Mouse (Mus musculus) forebrain, embryonic 11.5 days (tissue): ENCODE measurements at regions not wholly inside any gene's neighbourhood (a gene's known extent, or its start where the extent isn't known, plus 50 kb on each side); places are given as distances from the start of the nearest gene placed in this dataset.

ENCODE experiments used
- ATAC-seq: fragments of 200-750 bp; cut with Nextera tagmentation; replicated peaks from 2 replicates; pipeline ENCODE4 v1.8.0; 2017; ENCODE audit warnings: moderate TSS enrichment; ENCODE audit not compliant: low FRiP score
- DNase-seq: peaks from one replicate; pipeline ENCODE4 v3.0.0-alpha.2; 2017; ENCODE audit warnings: low spot score
- H3K27ac ChIP-seq: fragments of 300-500 bp; sonication (generic); 2 replicates; pipeline ENCODE4 v1.5.1; 2014; ENCODE audit warnings: low read depth, low read length
- H3K27me3 ChIP-seq: fragments of 300-500 bp; sonication (generic); 2 replicates; pipeline ENCODE4 v1.6.1; 2014; ENCODE audit warnings: mild to moderate bottlenecking, low read length, mixed read lengths; ENCODE audit not compliant: control insufficient read depth, insufficient read depth
- H3K36me3 ChIP-seq: fragments of 300-500 bp; sonication (generic); 2 replicates; pipeline ENCODE4 v1.6.1; 2014; ENCODE audit warnings: mild to moderate bottlenecking, low read length, moderate library complexity, mixed read lengths; ENCODE audit not compliant: control insufficient read depth, insufficient read depth
- H3K4me1 ChIP-seq: fragments of 300-500 bp; sonication (generic); replicated peaks from 2 replicates; pipeline ENCODE4 v1.6.1; 2014; ENCODE audit warnings: low read length, mixed read lengths; ENCODE audit not compliant: control insufficient read depth, insufficient read depth
- H3K4me2 ChIP-seq: fragments of 300-500 bp; sonication (generic); 2 replicates; pipeline ENCODE4 v1.6.1; 2014; ENCODE audit warnings: low read depth, mild to moderate bottlenecking, low read length, moderate library complexity, mixed read lengths; ENCODE audit not compliant: severe bottlenecking
- H3K4me3 ChIP-seq: fragments of 300-500 bp; sonication (generic); 2 replicates; pipeline ENCODE4 v1.5.1; 2014; ENCODE audit warnings: low read depth, low read length
- H3K9ac ChIP-seq: fragments of 300-500 bp; sonication (generic); 2 replicates; pipeline ENCODE4 v1.6.1; 2014; ENCODE audit warnings: low read length
- H3K9me3 ChIP-seq: fragments of 300-500 bp; sonication (generic); 2 replicates; pipeline ENCODE4 v1.6.1; 2016; ENCODE audit warnings: low read length, mixed read lengths; ENCODE audit not compliant: control insufficient read depth
- WGBS: fragments of 180-500 bp; shearing (Covaris S2); extraction: QIAGEN DNeasy Blood & Tissue Kit; methylation state at CpG from one replicate; pipeline ENCODE4 v1.1.7; 2014; 5-methylcytosine and 5-hydroxymethylcytosine counted together

- 18% methylated on average over 8 of the region's 8 CpGs for WGBS
- H3K4me3 ChIP-seq = no peak overlapping the region
- H3K9ac ChIP-seq = no peak overlapping the region
- H3K36me3 ChIP-seq = no peaks in the 10 kb centered on the region
- peaks cover 21% of the 10 kb centered on the region for H3K27me3 ChIP-seq
- peak; percentile 87 for ATAC-seq
- no peak overlapping the region for H3K4me2 ChIP-seq
- DNase-seq = peak; percentile 88
- no peak overlapping the region for H3K27ac ChIP-seq
- H3K9me3 ChIP-seq = no peaks in the 10 kb centered on the region
- no peaks in the 10 kb centered on the region for H3K4me1 ChIP-seq
These were observed 162.9 kb upstream of the Tmem28 start for GRCm38 (mm10) chrX:99657790-99658451.

- H3K27me3 ChIP-seq = peaks cover 21% of the 10 kb centered on the region
- H3K4me3 ChIP-seq = no peak overlapping the region
- H3K9me3 ChIP-seq = no peaks in the 10 kb centered on the region
- no peak for DNase-seq
- no peaks in the 10 kb centered on the region for H3K4me1 ChIP-seq
- H3K36me3 ChIP-seq = no peaks in the 10 kb centered on the region
- 57% methylated on average over 6 of the region's 6 CpGs for WGBS
- no peak overlapping the region for H3K9ac ChIP-seq
- ATAC-seq = 0 out of 2 replicates have a peak, but pooled peaks have one; percentile 36
- H3K4me2 ChIP-seq = no peak overlapping the region
- H3K27ac ChIP-seq = no peak overlapping the region
These were observed 163.8 kb upstream of the Tmem28 start for GRCm38 (mm10) chrX:99656988-99657387.

- DNase-seq (no peak), ATAC-seq (no peak)
- H3K9ac ChIP-seq = no peak overlapping the region
- no peak overlapping the region for H3K4me2 ChIP-seq
- no peak overlapping the region for H3K4me3 ChIP-seq
- no peaks in the 10 kb centered on the region for H3K36me3 ChIP-seq
- peaks cover 12% of the 10 kb centered on the region for H3K27me3 ChIP-seq
- no peak overlapping the region for H3K27ac ChIP-seq
- H3K9me3 ChIP-seq = no peaks in the 10 kb centered on the region
- 74% methylated on average over 2 of the region's 2 CpGs for WGBS
- H3K4me1 ChIP-seq = no peaks in the 10 kb centered on the region
These were observed 161.2 kb upstream of the Pja1 start for GRCm38 (mm10) chrX:99632211-99632775.

GRCm38 (mm10) chrX:99624515-99625179 lies 153.6 kb upstream of the Pja1 start:
- H3K9me3 ChIP-seq = no peaks in the 10 kb centered on the region
- H3K36me3 ChIP-seq = no peaks in the 10 kb centered on the region
- ATAC-seq = no peak
- H3K27me3 ChIP-seq = peaks cover 6% of the 10 kb centered on the region; the same call in 1 of the 2 replicates
- no peak overlapping the region for H3K4me3 ChIP-seq
- H3K9ac ChIP-seq = no peak overlapping the region
- DNase-seq = no peak
- no peak overlapping the region for H3K4me2 ChIP-seq
- no peaks in the 10 kb centered on the region for H3K4me1 ChIP-seq
- no peak overlapping the region for H3K27ac ChIP-seq
- WGBS = 84% methylated on average over 5 of the region's 5 CpGs

- Histone ChIP-seq H3K4me2 (no peak overlapping the region), H3K36me3 (no peaks in the 10 kb centered on the region), H3K4me1 (no peaks in the 10 kb centered on the region), H3K4me3 (no peak overlapping the region), H3K9me3 (no peaks in the 10 kb centered on the region), H3K27ac (no peak overlapping the region), H3K27me3 (peaks cover 7% of the 10 kb centered on the region), H3K9ac (no peak overlapping the region)
- ATAC-seq = no peak
- DNase-seq = no peak
- WGBS = 65% methylated on average over 9 of the region's 9 CpGs
These were observed 141.2 kb upstream of the Pja1 start for GRCm38 (mm10) chrX:99612130-99612759.

GRCm38 (mm10) chrX:99610096-99610495 lies 139.0 kb upstream of the Pja1 start:
- Histone ChIP-seq H3K27me3 (peaks cover 15% of the 10 kb centered on the region), H3K4me1 (no peaks in the 10 kb centered on the region), H3K36me3 (no peaks in the 10 kb centered on the region), H3K27ac (no peak overlapping the region), H3K9ac (no peak overlapping the region), H3K4me3 (no peak overlapping the region), H3K9me3 (no peaks in the 10 kb centered on the region), H3K4me2 (no peak overlapping the region)
- 84% methylated on average over 5 of the region's 5 CpGs for WGBS
- ATAC-seq = no peak
- DNase-seq = no peak

GRCm38 (mm10) chrX:99609591-99609990 lies 138.5 kb upstream of the Pja1 start:
- Histone ChIP-seq H3K27ac (no peak overlapping the region), H3K4me1 (no peaks in the 10 kb centered on the region), H3K36me3 (no peaks in the 10 kb centered on the region), H3K27me3 (peaks cover 15% of the 10 kb centered on the region), H3K4me3 (no peak overlapping the region), H3K4me2 (no peak overlapping the region), H3K9me3 (no peaks in the 10 kb centered on the region), H3K9ac (no peak overlapping the region)
- ATAC-seq = no peak
- no peak for DNase-seq
- WGBS = 78% methylated on average over 2 of the region's 2 CpGs

- Histone ChIP-seq H3K4me3 (no peak overlapping the region), H3K4me1 (no peaks in the 10 kb centered on the region), H3K27me3 (peaks cover 16% of the 10 kb centered on the region), H3K36me3 (no peaks in the 10 kb centered on the region), H3K4me2 (no peak overlapping the region), H3K9ac (no peak overlapping the region), H3K9me3 (no peaks in the 10 kb centered on the region), H3K27ac (no peak overlapping the region)
- ATAC-seq (peak; percentile 53; the same call in 1 of the 2 replicates), DNase-seq (no peak)
- WGBS = 34% methylated on average over 2 of the region's 2 CpGs
These were observed 137.2 kb upstream of the Pja1 start for GRCm38 (mm10) chrX:99608284-99608692.
